In the genomic region with DNA sequence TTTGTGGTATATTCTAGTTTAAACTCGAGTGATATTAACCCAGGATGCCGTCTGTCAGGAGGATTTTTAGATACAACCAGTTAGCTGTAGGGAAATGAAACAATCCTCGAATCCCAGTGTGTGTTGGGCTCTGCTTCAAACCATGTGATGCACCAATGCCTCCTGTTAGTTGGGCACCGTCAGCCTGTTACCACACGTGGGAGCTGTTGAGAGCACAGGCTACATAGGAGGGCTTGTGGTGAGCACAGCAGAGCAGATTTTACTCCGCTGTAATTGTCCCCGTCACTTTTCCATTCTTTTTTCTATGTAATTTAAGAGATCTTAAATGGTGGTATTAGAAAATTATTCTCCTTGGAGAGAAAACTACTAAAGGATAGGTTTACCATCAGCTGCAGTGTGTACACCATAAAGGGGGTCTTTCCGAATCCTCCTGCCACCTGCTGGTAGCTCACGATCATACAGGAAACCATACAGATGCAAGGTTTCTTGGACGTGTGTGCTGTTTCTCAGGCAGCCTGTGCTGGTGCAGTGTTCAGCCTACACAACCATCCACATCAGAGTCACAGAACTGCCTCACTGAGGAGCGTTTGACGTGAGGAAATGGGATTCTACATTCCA, we compare ENCODE assay signal across 9 mouse cellular contexts. TPM values are rescaled to one million over a fixed set of nuclear protein-coding genes. Genes with fewer than 3 reads are reported as not detected.
DNase-seq lines count a peak whose midpoint lies in the region; ATAC-seq lines count a peak whose summit lies in the region.
"Had no signal": no experiment of that assay in that cellular context is flagged by ENCODE, and none has a peak within 500 bp of the region (broad histone marks: within the 10 kb centered on the region; RNA-seq: fewer than 3 reads in every experiment).

No protein-coding gene starts in this region.

- no peaks in the 10 kb centered on the region for H3K9me3 ChIP-seq in neural tube, embryonic 13.5 days
- no peaks in the 10 kb centered on the region for H3K9me3 ChIP-seq in neural tube, embryonic 15.5 days (replicated peaks)
- H3K9me3 ChIP-seq in kidney, embryonic 14.5 days (ENCODE audit: control insufficient read depth, low read length) = no peaks in the 10 kb centered on the region
- H3K9me3 ChIP-seq: limb, embryonic 13.5 days had no signal

- no peaks in the 10 kb centered on the region for H3K4me1 ChIP-seq in neural tube, embryonic 13.5 days (replicated peaks)
- no peaks in the 10 kb centered on the region for H3K4me1 ChIP-seq in neural tube, embryonic 15.5 days
- H3K4me1 ChIP-seq in kidney, embryonic 14.5 days (ENCODE audit: control insufficient read depth, insufficient read depth, low read length) = no peaks in the 10 kb centered on the region
- H3K4me1 ChIP-seq: limb, embryonic 13.5 days had no signal

- no peak overlapping the region for H3K4me2 ChIP-seq in neural tube, embryonic 13.5 days
- H3K4me2 ChIP-seq in neural tube, embryonic 15.5 days = no peak overlapping the region
- no peak overlapping the region for H3K4me2 ChIP-seq in kidney, embryonic 14.5 days (replicated peaks; ENCODE audit: low read depth, low read length)
- H3K4me2 ChIP-seq: limb, embryonic 13.5 days had no signal

- H3K27me3 ChIP-seq in neural tube, embryonic 13.5 days = no peaks in the 10 kb centered on the region
- no peaks in the 10 kb centered on the region for H3K27me3 ChIP-seq in neural tube, embryonic 15.5 days (replicated peaks)
- H3K27me3 ChIP-seq in kidney, embryonic 14.5 days (ENCODE audit: control insufficient read depth, insufficient read depth, low read length) = no peaks in the 10 kb centered on the region
- H3K27me3 ChIP-seq: limb, embryonic 13.5 days had no signal

- peak; percentile 59 for DNase-seq in adrenal gland, adult 2 months
- DNase-seq in adrenal gland, postnatal 25 days = no peak
- DNase-seq in embryo, embryonic 11.5 days (ENCODE audit: low read depth, low spot score) = peak; percentile 23
- peak; percentile 59 for DNase-seq in lung, postnatal 10 days
- no peak for DNase-seq in ovary, adult 18-20 months (ENCODE audit: low spot score)

- no peak overlapping the region for H3K9ac ChIP-seq in neural tube, embryonic 13.5 days
- H3K9ac ChIP-seq in neural tube, embryonic 15.5 days (replicated peaks) = no peak overlapping the region
- H3K9ac ChIP-seq in kidney, embryonic 14.5 days (ENCODE audit: low read depth, low read length) = no peak overlapping the region
- H3K9ac ChIP-seq: limb, embryonic 13.5 days had no signal

- ATAC-seq in neural tube, embryonic 13.5 days (ENCODE audit: low read depth) = 0 out of 2 replicates have a peak, but pooled peaks have one; percentile 56
- ATAC-seq in neural tube, embryonic 15.5 days (ENCODE audit: low FRiP score) = no peak
- ATAC-seq in kidney, embryonic 14.5 days (ENCODE audit: low FRiP score, low TSS enrichment) = peak; percentile 72; the same call in 1 of the 2 replicates

- H3K36me3 ChIP-seq in neural tube, embryonic 13.5 days = peaks cover 80% of the 10 kb centered on the region
- H3K36me3 ChIP-seq in neural tube, embryonic 15.5 days = peaks cover 77% of the 10 kb centered on the region
- peaks cover 72% of the 10 kb centered on the region for H3K36me3 ChIP-seq in kidney, embryonic 14.5 days (ENCODE audit: control insufficient read depth, insufficient read depth, low read length)

- H3K27ac ChIP-seq in neural tube, embryonic 13.5 days (replicated peaks) = no peak overlapping the region
- H3K27ac ChIP-seq in neural tube, embryonic 15.5 days (replicated peaks) = no peak overlapping the region
- no peak overlapping the region for H3K27ac ChIP-seq in kidney, embryonic 14.5 days (ENCODE audit: low read depth, low read length)
- H3K27ac ChIP-seq: limb, embryonic 13.5 days had no signal

- H3K4me3 ChIP-seq in neural tube, embryonic 13.5 days = no peak overlapping the region
- no peak overlapping the region for H3K4me3 ChIP-seq in neural tube, embryonic 15.5 days (replicated peaks)
- H3K4me3 ChIP-seq in kidney, embryonic 14.5 days (ENCODE audit: low read length) = no peak overlapping the region
- H3K4me3 ChIP-seq: limb, embryonic 13.5 days had no signal

- WGBS in neural tube, embryonic 13.5 days = 66% methylated on average over 12 of the region's 12 CpGs
- 59% methylated on average over 12 of the region's 12 CpGs for WGBS in neural tube, embryonic 15.5 days
- 66% methylated on average over 12 of the region's 12 CpGs for WGBS in kidney, embryonic 14.5 days

RNA-seq across cellular contexts. Expression of gene Tomm20l, which starts 38.0 kb away (rescaled TPM):
- 1 to 10 TPM; 7.5 to 7.6 TPM for total RNA-seq in adrenal gland, adult 2 months (2021)
- polyA plus RNA-seq in adrenal gland, adult 2 months (2012; rRNA removed) = 0.30 and 0.82 TPM in 2 replicates
- 5.6 and 15.2 TPM in 2 replicates for total RNA-seq in adrenal gland, postnatal 25 days (2021)
- polyA plus RNA-seq in neural tube, embryonic 13.5 days (2015; fragmentation: Nextera tagmentation; extraction: Ambion mirVana) = not detected in 2 replicates
- polyA plus RNA-seq in neural tube, embryonic 15.5 days (2015; fragmentation: Nextera tagmentation; extraction: Ambion mirVana) = 0.31 TPM in 1 of 2 replicates, not detected in the other
- not detected in 2 replicates for polyA plus RNA-seq in kidney, embryonic 14.5 days (2014; fragmentation: Nextera tagmentation; extraction: Ambion mirVana)
- polyA plus RNA-seq: limb, embryonic 13.5 days had no signal

RNA-seq across cellular contexts. Expression of gene Arid4a, which starts 57.4 kb away (rescaled TPM):
- 10 to 100 TPM; 19.0 to 20.1 TPM for total RNA-seq in adrenal gland, adult 2 months (2021)
- 1.7 and 1.8 TPM in 2 replicates for polyA plus RNA-seq in adrenal gland, adult 2 months (2012; rRNA removed)
- 23.9 and 27.9 TPM in 2 replicates for total RNA-seq in adrenal gland, postnatal 25 days (2021)
- polyA plus RNA-seq in neural tube, embryonic 13.5 days (2015; fragmentation: Nextera tagmentation; extraction: Ambion mirVana) = 44.2 and 45.8 TPM in 2 replicates
- polyA plus RNA-seq in neural tube, embryonic 15.5 days (2015; fragmentation: Nextera tagmentation; extraction: Ambion mirVana) = 43.1 and 43.9 TPM in 2 replicates
- 24.2 and 37.7 TPM in 2 replicates for polyA plus RNA-seq in kidney, embryonic 14.5 days (2014; fragmentation: Nextera tagmentation; extraction: Ambion mirVana)

Comparison
In these comparisons a context has a peak if more than half of its experiments do, and no peak if none do; other contexts are left out.
1. DNase-seq: peak in adrenal gland, adult 2 months (single experiment), embryo, embryonic 11.5 days (single experiment) and lung, postnatal 10 days (single experiment); none in adrenal gland, postnatal 25 days (single experiment) and ovary, adult 18-20 months (single experiment).